Mouse (Mus musculus): ENCODE measurements around the gene Gm7682. TPM values are rescaled to one million over a fixed set of nuclear protein-coding genes. Genes with fewer than 3 reads are reported as not detected.
"Not testable (repeated sequence)": the region's sequence is repeated elsewhere in the genome, so short reads cannot be mapped to it uniquely, and the experiment has no call there.

The Gm7682 gene
- polyA plus RNA-seq (2015; fragmentation: Nextera tagmentation; extraction: Ambion mirVana): not detected in 2 replicates

DNA sequence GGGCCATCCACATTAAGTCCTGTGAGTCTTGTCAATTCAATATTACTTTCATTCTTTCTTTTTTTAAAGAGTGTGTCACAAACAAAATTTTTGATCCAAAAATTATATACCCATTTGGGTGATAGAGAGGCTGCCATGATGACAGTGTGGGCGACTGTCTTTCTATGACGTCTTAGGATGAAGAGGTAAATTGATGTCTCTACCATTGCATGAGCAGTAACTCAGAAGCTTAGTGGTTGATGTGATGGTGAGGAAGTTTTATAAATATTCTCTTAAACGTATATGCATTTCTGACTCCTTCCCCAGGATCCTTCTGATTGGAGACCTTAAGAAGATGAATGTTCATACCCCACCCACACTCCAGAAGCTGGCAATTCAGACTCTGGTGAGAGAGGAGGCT, at the start of gene Gm7682:
TSS of gene Gm7682 (plus strand) at position 301 of the 400 bp plus-strand sequence.
- H3K4me2 ChIP-seq; H3K9ac ChIP-seq; H3K27ac ChIP-seq; H3K27me3 ChIP-seq; H3K4me3 ChIP-seq; H3K9me3 ChIP-seq; H3K36me3 ChIP-seq; H3K4me1 ChIP-seq; ATAC-seq (ENCODE audit: insufficient number of reproducible peaks, low FRiP score, low TSS enrichment, low read depth): not testable (repeated sequence)
- WGBS: no CpG with 5 or more reads among the region's 3 CpGs

Other genes with a start within 250 kb of the Gm7682 start
- not detected in 2 replicates for gene Gm3106, start 227.8 kb upstream of the Gm7682 start, polyA plus RNA-seq (2015; fragmentation: Nextera tagmentation; extraction: Ambion mirVana)
- gene A430089I19Rik, start 139.0 kb upstream of the Gm7682 start, polyA plus RNA-seq (2015; fragmentation: Nextera tagmentation; extraction: Ambion mirVana): not detected in 2 replicates
- not detected in 2 replicates for gene Gm6502, start 131.3 kb upstream of the Gm7682 start, polyA plus RNA-seq (2015; fragmentation: Nextera tagmentation; extraction: Ambion mirVana)
- not detected in 2 replicates for gene AA792892, start 106.0 kb upstream of the Gm7682 start, polyA plus RNA-seq (2015; fragmentation: Nextera tagmentation; extraction: Ambion mirVana)
- not detected in 2 replicates for gene Gm3139, start 80.5 kb downstream of the Gm7682 start, polyA plus RNA-seq (2015; fragmentation: Nextera tagmentation; extraction: Ambion mirVana)
- not detected in 2 replicates for gene Gm3147, start 170.6 kb downstream of the Gm7682 start, polyA plus RNA-seq (2015; fragmentation: Nextera tagmentation; extraction: Ambion mirVana)
- gene Gm6509, start 178.2 kb downstream of the Gm7682 start, polyA plus RNA-seq (2015; fragmentation: Nextera tagmentation; extraction: Ambion mirVana): not detected in 2 replicates
- gene Gm6205, start 202.6 kb downstream of the Gm7682 start, polyA plus RNA-seq (2015; fragmentation: Nextera tagmentation; extraction: Ambion mirVana): not detected in 2 replicates